Mouse (Mus musculus): ENCODE measurements around the gene Tcl1b2.

DNA sequence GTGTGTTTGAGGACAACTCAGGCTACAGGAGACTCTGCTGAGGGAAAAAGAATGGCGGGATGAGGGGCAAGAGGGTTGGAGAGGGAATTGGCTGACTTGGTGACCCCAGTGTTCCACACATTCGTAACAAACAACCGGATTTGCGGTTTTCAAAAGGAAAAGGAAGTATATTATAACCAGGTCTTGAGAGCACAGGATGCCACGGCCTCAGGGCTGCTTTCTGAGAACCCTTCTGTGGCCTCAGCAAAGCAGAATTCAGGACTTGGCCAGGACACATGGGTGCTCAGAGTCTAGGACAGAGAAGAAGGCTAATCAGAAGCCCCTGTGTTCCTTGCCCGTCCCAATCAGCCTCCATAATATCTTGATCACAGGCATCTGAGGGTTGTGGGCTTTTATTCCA, 13.0 kb downstream of the Tcl1b2 start:
- TF ChIP-seq POLR2AphosphoS5 (IDR thresholded peaks at IDR 0.05; ENCODE audit: insufficient replicate concordance, low read depth, low read length), result no peak
- no peak for TF ChIP-seq CTCF (IDR thresholded peaks at IDR 0.05; ENCODE audit: low read depth, low read length)
- TF ChIP-seq TAL1 (conservative IDR thresholded peaks at IDR 0.05; ENCODE audit: low read depth, low read length), result no peak

Measured in G1E (cell line).